Mouse (Mus musculus): ENCODE results near the gene Apbb1ip. TPM values are rescaled to one million over a fixed set of nuclear protein-coding genes. Genes with fewer than 3 reads are reported as not detected.

The Apbb1ip gene
- polyA plus RNA-seq, 1 experiment from 2014 or later = 1.6 TPM

- Histone ChIP-seq H3K27ac (no peak overlapping the region), H3K27me3 (no peaks in the 10 kb centered on the region), H3K4me1 (replicated peaks) (no peaks in the 10 kb centered on the region), H3K4me3 (no peak overlapping the region), H3K9me3 (no peaks in the 10 kb centered on the region), H3K4me2 (no peak overlapping the region), H3K36me3 (peaks cover 55% of the 10 kb centered on the region), H3K9ac (no peak overlapping the region)
- no peak for ATAC-seq (ENCODE audit: low FRiP score)
- WGBS = 97% methylated on average over 2 of the region's 2 CpGs
Observed at GRCm38 (mm10) chr2:22918651-22919050, 144.8 kb downstream of the Apbb1ip start.

Other genes starting within 250 kb of the Apbb1ip start
- 62.9 and 68.3 TPM in 2 replicates for gene Gad2, start 151.9 kb upstream of the Apbb1ip start, polyA plus RNA-seq (2015; fragmentation: Nextera tagmentation; extraction: Ambion mirVana)
- 24.6 and 25.8 TPM in 2 replicates for gene Pdss1, start 121.4 kb downstream of the Apbb1ip start, polyA plus RNA-seq (2015; fragmentation: Nextera tagmentation; extraction: Ambion mirVana)

Measured in hindbrain, embryonic 13.5 days (tissue).